Mouse (Mus musculus) forebrain, embryonic 16.5 days (tissue): Measurements from ENCODE around the gene Zfp791. TPM values are rescaled to one million over a fixed set of nuclear protein-coding genes. Genes with fewer than 3 reads are reported as not detected.

Experiments used
- ATAC-seq: fragments of 200-750 bp; cut with Nextera tagmentation; 2 replicates; pipeline ENCODE4 v1.8.0; 2017; ENCODE audit warnings: mild to moderate bottlenecking, moderate library complexity
- H3K27ac ChIP-seq: fragments of 300-500 bp; sonication (generic); 2 replicates; pipeline ENCODE4 v1.5.1; 2014; ENCODE audit warnings: low read length, control low read depth
- H3K27me3 ChIP-seq: fragments of 300-500 bp; sonication (generic); replicated peaks from 2 replicates; pipeline ENCODE4 v1.6.1; 2014; ENCODE audit warnings: low read length; ENCODE audit not compliant: control insufficient read depth, insufficient read depth
- H3K36me3 ChIP-seq: fragments of 300-500 bp; sonication (generic); 2 replicates; pipeline ENCODE4 v1.6.1; 2014; ENCODE audit not compliant: control insufficient read depth, insufficient read depth
- H3K4me1 ChIP-seq: fragments of 300-500 bp; sonication (generic); replicated peaks from 2 replicates; pipeline ENCODE4 v1.6.1; 2014; ENCODE audit warnings: low read length; ENCODE audit not compliant: control insufficient read depth, insufficient read depth
- H3K4me2 ChIP-seq: fragments of 300-500 bp; sonication (generic); 2 replicates; pipeline ENCODE4 v1.6.1; 2014; ENCODE audit warnings: mild to moderate bottlenecking, low read length, control low read depth
- H3K4me3 ChIP-seq: fragments of 300-500 bp; sonication (generic); replicated peaks from 2 replicates; pipeline ENCODE4 v1.5.1; 2014; ENCODE audit warnings: mild to moderate bottlenecking, low read length, control low read depth
- H3K9ac ChIP-seq: fragments of 300-500 bp; sonication (generic); replicated peaks from 2 replicates; pipeline ENCODE4 v1.6.1; 2014; ENCODE audit warnings: low read depth, low read length, control low read depth
- H3K9me3 ChIP-seq: fragments of 300-500 bp; sonication (generic); 2 replicates; pipeline ENCODE4 v1.6.1; 2016; ENCODE audit warnings: low read length; ENCODE audit not compliant: control insufficient read depth
- WGBS: fragments of 180-500 bp; shearing (Covaris S2); extraction: QIAGEN DNeasy Blood & Tissue Kit; methylation state at CpG from one replicate; pipeline ENCODE4 v1.1.7; 2014; 5-methylcytosine and 5-hydroxymethylcytosine counted together
- polyA plus RNA-seq: library from polyadenylated mRNA; unstranded; fragments of >200 nt; fragmentation: Nextera tagmentation; extraction: Ambion mirVana; gene quantifications from 2 replicates; pipeline ENCODE4 v1.2.1, GENCODE M21; 2015

Zfp791 gene
- polyA plus RNA-seq, 1 experiment from 2014 or later: 3.8 TPM

- Histone ChIP-seq H3K4me3 (no peak overlapping the region), H3K36me3 (no peaks in the 10 kb centered on the region; the same call in 1 of the 2 replicates), H3K27me3 (no peaks in the 10 kb centered on the region), H3K9ac (no peak overlapping the region), H3K4me1 (no peaks in the 10 kb centered on the region; the same call in 1 of the 2 replicates), H3K9me3 (no peaks in the 10 kb centered on the region), H3K27ac (no peak overlapping the region), H3K4me2 (no peak overlapping the region)
- no peak for ATAC-seq
- 94% methylated on average over 7 of the region's 7 CpGs for WGBS
These were observed 5.9 kb downstream of the Zfp791 start for GRCm38 (mm10) chr8:85116984-85117383.

DNA sequence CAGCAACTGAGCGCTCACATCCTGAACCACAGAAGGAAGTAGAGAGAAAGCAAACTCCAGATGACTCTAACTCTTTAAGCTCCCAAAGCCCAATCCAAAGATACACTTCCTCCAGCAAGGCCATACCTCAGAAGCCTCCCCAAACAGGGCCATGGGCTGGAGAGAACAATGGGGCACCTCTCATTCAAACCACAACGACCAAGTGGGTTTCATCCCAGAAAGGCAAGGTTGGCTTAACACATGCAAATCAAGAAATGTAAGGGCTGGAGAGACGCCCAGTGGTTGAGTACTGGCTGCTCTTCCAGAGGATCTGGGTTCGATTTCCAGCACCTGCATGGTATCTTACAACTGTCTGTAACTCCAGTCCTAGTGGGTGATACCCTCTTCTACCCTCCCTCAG is 7.4 kb downstream of the Zfp791 start:
- no peaks in the 10 kb centered on the region for H3K9me3 ChIP-seq
- H3K27me3 ChIP-seq: no peaks in the 10 kb centered on the region
- no peak overlapping the region for H3K4me3 ChIP-seq
- peaks cover 13% of the 10 kb centered on the region for H3K36me3 ChIP-seq
- WGBS: 75% methylated on average over 4 of the region's 4 CpGs
- ATAC-seq: no peak
- no peak overlapping the region for H3K4me2 ChIP-seq
- no peak overlapping the region for H3K9ac ChIP-seq
- H3K4me1 ChIP-seq: no peaks in the 10 kb centered on the region; the same call in 1 of the 2 replicates
- H3K27ac ChIP-seq: no peak overlapping the region

- H3K9me3 ChIP-seq: no peaks in the 10 kb centered on the region
- 95% methylated on average over 10 of the region's 10 CpGs for WGBS
- H3K27me3 ChIP-seq: no peaks in the 10 kb centered on the region
- ATAC-seq: no peak
- no peak overlapping the region for H3K9ac ChIP-seq
- no peak overlapping the region for H3K4me2 ChIP-seq
- no peak overlapping the region for H3K4me3 ChIP-seq
- H3K27ac ChIP-seq: no peak overlapping the region
- peaks cover 23% of the 10 kb centered on the region for H3K36me3 ChIP-seq
- H3K4me1 ChIP-seq: no peaks in the 10 kb centered on the region
These were observed 9.7 kb downstream of the Zfp791 start for GRCm38 (mm10) chr8:85113241-85113640.

DNA sequence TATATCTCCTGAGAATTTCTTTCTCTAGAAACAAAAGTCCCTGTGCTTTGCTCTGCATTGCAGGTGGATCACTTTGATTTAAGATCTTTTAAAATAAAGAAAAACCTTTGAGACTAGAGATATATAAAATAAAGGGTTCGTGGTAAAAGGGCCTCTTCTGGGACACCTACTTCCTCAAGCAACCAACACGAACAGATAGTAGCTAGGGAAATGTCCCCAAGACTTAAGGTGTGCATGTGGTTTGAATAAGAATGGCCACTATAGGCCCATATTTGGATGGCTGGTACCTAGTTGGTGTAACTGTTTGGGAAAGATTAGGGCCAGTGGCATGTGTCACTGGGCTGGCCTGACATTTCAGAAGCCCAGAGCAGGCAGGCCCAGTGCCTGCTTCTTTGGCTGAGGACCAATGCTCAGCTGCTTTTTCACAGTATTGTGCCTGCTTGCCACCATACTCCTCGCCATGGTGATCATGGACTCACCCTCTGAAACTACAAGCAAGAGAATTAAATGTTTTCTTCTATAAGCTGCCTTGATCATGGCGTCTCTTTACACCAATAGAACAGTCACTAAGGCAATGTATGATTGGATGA is 22.7 kb downstream of the Zfp791 start:
- no peak overlapping the region for H3K27ac ChIP-seq
- no peaks in the 10 kb centered on the region for H3K27me3 ChIP-seq
- no peaks in the 10 kb centered on the region for H3K4me1 ChIP-seq
- H3K36me3 ChIP-seq: peaks cover 15% of the 10 kb centered on the region
- H3K9ac ChIP-seq: no peak overlapping the region
- no peak overlapping the region for H3K4me2 ChIP-seq
- no peak for ATAC-seq
- no peak overlapping the region for H3K4me3 ChIP-seq
- H3K9me3 ChIP-seq: no peaks in the 10 kb centered on the region
- WGBS: 86% methylated on average over 4 of the region's 4 CpGs

- Histone ChIP-seq H3K9me3 (no peaks in the 10 kb centered on the region), H3K36me3 (peaks cover 15% of the 10 kb centered on the region), H3K4me3 (no peak overlapping the region), H3K27me3 (no peaks in the 10 kb centered on the region), H3K9ac (no peak overlapping the region), H3K27ac (no peak overlapping the region), H3K4me2 (no peak overlapping the region), H3K4me1 (no peaks in the 10 kb centered on the region)
- ATAC-seq: no peak
- WGBS: 90% methylated on average over 4 of the region's 4 CpGs
These were observed 26.0 kb downstream of the Zfp791 start for GRCm38 (mm10) chr8:85096850-85097249.

DNA sequence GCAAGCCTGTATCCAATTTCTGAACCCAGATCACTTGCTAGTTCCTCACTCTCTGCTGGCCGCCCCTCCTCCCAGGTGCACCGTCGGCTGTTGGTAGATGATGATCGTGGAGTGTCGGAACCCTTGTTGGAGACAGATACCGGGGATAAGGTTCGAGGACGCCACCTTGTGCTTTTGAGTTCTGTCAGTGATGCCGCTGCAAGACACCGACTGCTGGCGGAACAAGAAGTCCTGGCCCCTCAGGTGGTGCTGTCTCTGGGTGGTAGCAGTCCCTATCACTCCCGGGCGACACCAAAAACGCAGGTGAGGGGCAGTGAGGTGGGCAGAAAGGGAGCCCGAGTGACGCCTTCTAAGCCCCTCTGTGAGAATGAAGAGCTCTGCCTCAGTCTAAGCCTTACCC is 26.7 kb downstream of the Zfp791 start:
- no peaks in the 10 kb centered on the region for H3K4me1 ChIP-seq
- WGBS: 94% methylated on average over 16 of the region's 16 CpGs
- ATAC-seq: no peak
- no peaks in the 10 kb centered on the region for H3K27me3 ChIP-seq
- H3K9ac ChIP-seq: no peak overlapping the region
- H3K4me2 ChIP-seq: no peak overlapping the region
- no peaks in the 10 kb centered on the region for H3K9me3 ChIP-seq
- peaks cover 15% of the 10 kb centered on the region for H3K36me3 ChIP-seq
- no peak overlapping the region for H3K4me3 ChIP-seq
- H3K27ac ChIP-seq: no peak overlapping the region

DNA sequence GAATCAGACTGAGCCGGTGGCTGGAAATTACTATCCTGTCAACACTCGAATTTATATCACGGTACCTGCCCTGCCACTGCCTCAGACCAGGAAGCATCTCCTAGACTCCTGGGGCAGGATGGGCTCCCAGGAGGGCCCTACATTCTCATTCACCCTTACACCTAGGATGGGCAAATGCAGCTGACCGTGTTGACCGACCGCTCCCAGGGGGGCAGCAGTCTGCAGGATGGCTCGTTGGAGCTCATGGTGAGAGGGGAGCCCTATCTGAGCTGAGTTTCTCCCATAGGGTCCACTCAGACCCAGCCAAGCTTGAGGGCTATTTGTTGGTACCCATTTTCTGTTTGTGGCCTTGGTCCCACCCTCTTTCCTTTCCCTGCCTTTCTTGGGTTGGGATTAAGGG is 27.3 kb downstream of the Zfp791 start:
- WGBS: 96% methylated on average over 7 of the region's 7 CpGs
- H3K4me1 ChIP-seq: no peaks in the 10 kb centered on the region
- H3K27me3 ChIP-seq: no peaks in the 10 kb centered on the region
- H3K9me3 ChIP-seq: no peaks in the 10 kb centered on the region
- peaks cover 15% of the 10 kb centered on the region for H3K36me3 ChIP-seq
- ATAC-seq: no peak
- no peak overlapping the region for H3K4me2 ChIP-seq
- no peak overlapping the region for H3K27ac ChIP-seq
- no peak overlapping the region for H3K9ac ChIP-seq
- no peak overlapping the region for H3K4me3 ChIP-seq

DNA sequence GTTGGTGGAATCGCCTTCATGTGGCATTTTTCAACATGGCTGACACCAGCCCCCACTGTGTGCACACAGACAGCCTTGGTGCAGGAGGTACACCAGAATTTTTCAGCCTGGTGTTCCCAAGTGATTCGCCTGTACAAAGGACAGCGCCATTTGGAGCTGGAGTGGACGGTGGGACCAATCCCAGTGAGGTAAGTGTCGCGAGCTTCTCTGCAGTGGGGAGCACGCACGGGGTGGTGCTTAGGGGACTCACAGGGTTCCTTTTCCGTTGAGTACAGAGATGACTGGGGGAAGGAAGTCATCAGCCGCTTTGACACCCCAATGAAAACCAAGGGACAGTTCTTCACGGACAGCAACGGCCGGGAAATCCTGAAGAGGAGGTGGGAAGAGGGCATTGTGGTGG is 27.8 kb downstream of the Zfp791 start:
- Histone ChIP-seq H3K9me3 (no peaks in the 10 kb centered on the region), H3K27ac (no peak overlapping the region), H3K4me3 (no peak overlapping the region), H3K9ac (no peak overlapping the region), H3K4me1 (no peaks in the 10 kb centered on the region), H3K4me2 (no peak overlapping the region), H3K36me3 (peaks cover 15% of the 10 kb centered on the region), H3K27me3 (no peaks in the 10 kb centered on the region)
- WGBS: 95% methylated on average over 13 of the region's 13 CpGs
- ATAC-seq: no peak

GRCm38 (mm10) chr8:85091526-85092090 is 31.3 kb downstream of the Zfp791 start:
- Histone ChIP-seq H3K4me1 (no peaks in the 10 kb centered on the region), H3K9me3 (no peaks in the 10 kb centered on the region), H3K4me2 (no peak overlapping the region), H3K4me3 (no peak overlapping the region), H3K27ac (no peak overlapping the region), H3K27me3 (no peaks in the 10 kb centered on the region), H3K36me3 (peaks cover 3% of the 10 kb centered on the region; the same call in 1 of the 2 replicates), H3K9ac (no peak overlapping the region)
- 35% methylated on average over 21 of the region's 21 CpGs for WGBS
- ATAC-seq: no peak
